Mouse (Mus musculus) lung, adult 2 months (tissue): ENCODE results near the gene Nufip2. TPM values are rescaled to one million over a fixed set of nuclear protein-coding genes. Genes with fewer than 3 reads are reported as not detected.

Source experiments
- DNase-seq: peaks from one replicate; pipeline ENCODE4 v3.0.0; 2022
- H3K4me1 ChIP-seq: fragments of 200-500 bp; 2 replicates; pipeline ENCODE4 v1.6.1; 2011; ENCODE audit warnings: low read length; ENCODE audit not compliant: control insufficient read depth, insufficient read depth
- H3K4me3 ChIP-seq: fragments of 200-500 bp; replicated peaks from 2 replicates; pipeline ENCODE3; 2011; ENCODE audit warnings: low read depth, mild to moderate bottlenecking, control low read depth, low read length; ENCODE audit errors: extremely low read depth
- CTCF ChIP-seq: fragments of 200-500 bp; IDR thresholded peaks from 2 replicates; pipeline ENCODE4 v1.5.1; 2011; ENCODE audit warnings: mild to moderate bottlenecking, low read length, control low read depth; ENCODE audit not compliant: insufficient read depth
- POLR2A ChIP-seq: fragments of 200-500 bp; IDR thresholded peaks from 2 replicates; pipeline ENCODE4 v1.6.1; 2011; ENCODE audit warnings: low read depth, mild to moderate bottlenecking, control low read depth, low read length, borderline replicate concordance; ENCODE audit errors: extremely low read depth
- WGBS: fragments of 180-500 bp; shearing (Covaris S2); methylation state at CpG from one replicate; pipeline ENCODE4 v1.1.7; 2018; 5-methylcytosine and 5-hydroxymethylcytosine counted together
- polyA plus RNA-seq: library from polyadenylated mRNA; depleted of rRNA; stranded (reverse); fragments of >200 nt; gene quantifications from 2 replicates; pipeline ENCODE4 v1.2.3, GENCODE M21; 2012

The Nufip2 gene
- polyA plus RNA-seq, 1 experiment: 11.6 TPM

- 52% methylated on average over 3 of the region's 3 CpGs for WGBS
- Histone ChIP-seq H3K4me3 (no peak overlapping the region), H3K4me1 (peaks cover 3% of the 10 kb centered on the region; the same call in 1 of the 2 replicates)
- DNase-seq: no peak
- TF ChIP-seq CTCF (no peak), POLR2A (no peak)
Measured at GRCm38 (mm10) chr11:77709039-77709438, 23.1 kb downstream of the Nufip2 start.

GRCm38 (mm10) chr11:77713736-77714135 lies 27.8 kb downstream of the Nufip2 start:
- H3K4me3 ChIP-seq: no peak overlapping the region
- peaks cover 3% of the 10 kb centered on the region; the same call in 1 of the 2 replicates for H3K4me1 ChIP-seq
- DNase-seq: no peak
- WGBS: 81% methylated on average over 3 of the region's 3 CpGs
- TF ChIP-seq CTCF: no peak
- no peak for TF ChIP-seq POLR2A

GRCm38 (mm10) chr11:77719055-77719454 lies 33.1 kb downstream of the Nufip2 start:
- no peak for DNase-seq
- no peak for TF ChIP-seq CTCF
- no peak for TF ChIP-seq POLR2A
- H3K4me3 ChIP-seq: no peak overlapping the region
- no peaks in the 10 kb centered on the region for H3K4me1 ChIP-seq
- 92% methylated on average over 2 of the region's 2 CpGs for WGBS

- WGBS: 88% methylated on average over 4 of the region's 4 CpGs
- Histone ChIP-seq H3K4me1 (no peaks in the 10 kb centered on the region), H3K4me3 (no peak overlapping the region)
- TF ChIP-seq CTCF: no peak
- no peak for TF ChIP-seq POLR2A
- DNase-seq: no peak
Measured at GRCm38 (mm10) chr11:77721389-77721788, 35.4 kb downstream of the Nufip2 start.

- H3K4me1 ChIP-seq: no peaks in the 10 kb centered on the region
- TF ChIP-seq CTCF: no peak
- TF ChIP-seq POLR2A: no peak
- H3K4me3 ChIP-seq: no peak overlapping the region
- 82% methylated on average over 7 of the region's 7 CpGs for WGBS
- no peak for DNase-seq
Measured at GRCm38 (mm10) chr11:77724766-77725165, 38.8 kb downstream of the Nufip2 start.

GRCm38 (mm10) chr11:77725183-77725582 lies 39.2 kb downstream of the Nufip2 start, which contains the start of gene Cryba1:
Gene Cryba1 (minus strand): TSS chr11:77725283.
- Histone ChIP-seq H3K4me3 (no peak within 1 kb of the TSS), H3K4me1 (no peaks in the 10 kb centered on the region)
- TF ChIP-seq POLR2A (no peak), CTCF (no peak)
- DNase-seq: no peak
- 71% methylated on average over 7 of the region's 7 CpGs for WGBS

GRCm38 (mm10) chr11:77728587-77728986 lies 42.6 kb downstream of the Nufip2 start:
- DNase-seq: no peak
- WGBS: 58% methylated on average over 2 of the region's 2 CpGs
- Histone ChIP-seq H3K4me3 (no peak overlapping the region), H3K4me1 (no peaks in the 10 kb centered on the region)
- TF ChIP-seq POLR2A (no peak), CTCF (no peak)

GRCm38 (mm10) chr11:77737289-77737688 lies 51.3 kb downstream of the Nufip2 start:
- H3K4me3 ChIP-seq: no peak overlapping the region

GRCm38 (mm10) chr11:77738555-77738954 lies 52.6 kb downstream of the Nufip2 start:
- TF ChIP-seq CTCF (no peak), POLR2A (no peak)
- 73% methylated on average over 7 of the region's 7 CpGs for WGBS
- Histone ChIP-seq H3K4me1 (no peaks in the 10 kb centered on the region), H3K4me3 (no peak overlapping the region)
- DNase-seq: no peak

More at GRCm38 (mm10) chr11:77737289-77737688, 51.3 kb downstream of the Nufip2 start:
- TF ChIP-seq POLR2A: no peak
- TF ChIP-seq CTCF: peak; percentile 88
- WGBS: under 1% methylated on average over 6 of the region's 6 CpGs
- DNase-seq: peak; percentile 79
- no peaks in the 10 kb centered on the region for H3K4me1 ChIP-seq

GRCm38 (mm10) chr11:77743966-77744365 lies 58.0 kb downstream of the Nufip2 start:
- WGBS: 24% methylated on average over 6 of the region's 6 CpGs
- TF ChIP-seq CTCF (peak; percentile 59), POLR2A (no peak)
- no peaks in the 10 kb centered on the region for H3K4me1 ChIP-seq
- peak; percentile 56 for DNase-seq
- H3K4me3 ChIP-seq: no peak overlapping the region
